Mouse (Mus musculus): ENCODE measurements around the gene BC037034. TPM values are rescaled to one million over a fixed set of nuclear protein-coding genes. Genes with fewer than 3 reads are reported as not detected.

The BC037034 gene
- polyA plus RNA-seq, 3 experiments from 2014 or later, result 4.1 to 7.4 (median 5.8) TPM

Other genes starting within 250 kb of the BC037034 start
- gene Smok3a, start 242.8 kb downstream of the BC037034 start, polyA plus RNA-seq (2017; shearing (Covaris generic)), result not detected
- gene Smok3b, start 242.6 kb downstream of the BC037034 start, polyA plus RNA-seq (2017; shearing (Covaris generic)), result not detected
- not detected for gene Smok3c, start 210.8 kb downstream of the BC037034 start, polyA plus RNA-seq (2017; shearing (Covaris generic))
- 10 to 100 TPM in 2 of 3 experiments, 1 to 10 TPM in 1; 9.7 to 11.1 (median 11.0) TPM for gene Zkscan1, start 178.9 kb downstream of the BC037034 start, polyA plus RNA-seq (2017; shearing (Covaris generic))
- 10 to 100 TPM; 18.6 to 21.0 (median 19.1) TPM for gene Zscan21, start 147.1 kb downstream of the BC037034 start, polyA plus RNA-seq (2017; shearing (Covaris generic))
- gene Zfp113, start 108.3 kb downstream of the BC037034 start, polyA plus RNA-seq (2017; shearing (Covaris generic)), result 10 to 100 TPM in 1 of 3 experiments, 1 to 10 TPM in 2; 9.5 to 17.9 (median 9.8) TPM
- gene Cops6, start 103.0 kb downstream of the BC037034 start, polyA plus RNA-seq (2017; shearing (Covaris generic)), result 100 to 1,000 TPM; 199 to 212 (median 207) TPM
- 1 to 10 TPM; 4.9 to 7.5 (median 7.4) TPM for gene Ap4m1, start 92.0 kb downstream of the BC037034 start, polyA plus RNA-seq (2017; shearing (Covaris generic))
- 10 to 100 TPM; 47.6 to 94.8 (median 56.4) TPM for gene Mcm7, start 91.6 kb downstream of the BC037034 start, polyA plus RNA-seq (2017; shearing (Covaris generic))
- gene Taf6, start 76.6 kb downstream of the BC037034 start, polyA plus RNA-seq (2017; shearing (Covaris generic)), result 10 to 100 TPM; 56.3 to 64.3 (median 58.1) TPM
- 10 to 100 TPM; 49.4 to 55.0 (median 54.5) TPM for gene Cnpy4, start 76.5 kb downstream of the BC037034 start, polyA plus RNA-seq (2017; shearing (Covaris generic))
- gene Mblac1, start 69.7 kb downstream of the BC037034 start, polyA plus RNA-seq (2017; shearing (Covaris generic)), result under 1 TPM in 1 of 3 experiments, not detected in 2; 0.55 TPM
- under 1 TPM in 1 of 3 experiments, not detected in 2; 0.31 TPM for gene Nxpe5, start 38.1 kb downstream of the BC037034 start, polyA plus RNA-seq (2017; shearing (Covaris generic))
- 100 to 1,000 TPM; 113 to 131 (median 127) TPM for gene Lamtor4, start 8.6 kb downstream of the BC037034 start, polyA plus RNA-seq (2017; shearing (Covaris generic))
- under 1 TPM in 2 of 3 experiments, not detected in 1; 0.55 to 0.61 TPM for gene Gal3st4, start 8.8 kb upstream of the BC037034 start, polyA plus RNA-seq (2017; shearing (Covaris generic))
- gene Gm43720, start 15.9 kb upstream of the BC037034 start, polyA plus RNA-seq (2017; shearing (Covaris generic)), result under 1 TPM in 1 of 3 experiments, not detected in 2; 0.16 TPM
- gene Gpc2, start 16.0 kb upstream of the BC037034 start, polyA plus RNA-seq (2017; shearing (Covaris generic)), result under 1 TPM in 2 of 3 experiments, not detected in 1; 0.14 to 0.35 TPM
- gene Stag3, start 16.2 kb upstream of the BC037034 start, polyA plus RNA-seq (2017; shearing (Covaris generic)), result not detected
- gene Pvrig, start 77.9 kb upstream of the BC037034 start, polyA plus RNA-seq (2017; shearing (Covaris generic)), result 10 to 100 TPM; 10.6 to 25.4 (median 13.9) TPM
- 10 to 100 TPM; 17.6 to 23.7 (median 23.5) TPM for gene Zfp157, start 177.4 kb upstream of the BC037034 start, polyA plus RNA-seq (2017; shearing (Covaris generic))

Measured in inflammation-experienced regulatory T-cells, adult 6 months (primary cell).